Mouse (Mus musculus): ENCODE results near the gene Lrguk. TPM values are rescaled to one million over a fixed set of nuclear protein-coding genes. Genes with fewer than 3 reads are reported as not detected.
A peak's percentile ranks its signal among the peaks of the same experiment; 100 is the strongest.

The Lrguk gene
- polyA plus RNA-seq, 1 experiment, result 0.31 TPM

- Histone ChIP-seq H3K4me1 (replicated peaks; ENCODE audit: control insufficient read depth, insufficient read depth, low read length) (peaks cover 4% of the 10 kb centered on the region), H3K4me3 (ENCODE audit: control insufficient read depth, insufficient read depth, low read length) (no peak overlapping the region), H3K27me3 (ENCODE audit: control insufficient read depth, insufficient read depth, low read length) (no peaks in the 10 kb centered on the region), H3K27ac (ENCODE audit: control insufficient read depth, insufficient read depth, low read length) (no peak overlapping the region), H3K36me3 (ENCODE audit: control insufficient read depth, insufficient read depth, low read length) (no peaks in the 10 kb centered on the region)
- DNase-seq, result no peak
- 98% methylated on average over 4 of the region's 4 CpGs for WGBS
- TF ChIP-seq CTCF (IDR thresholded peaks at IDR 0.05; ENCODE audit: borderline replicate concordance, control insufficient read depth, extremely low read depth, insufficient read depth, low read length, poor library complexity), result no peak
- TF ChIP-seq POLR2A (IDR thresholded peaks at IDR 0.05; ENCODE audit: control insufficient read depth, extremely low read depth, insufficient read depth, low read length, poor library complexity), result no peak
Measured at GRCm38 (mm10) chr6:34096905-34097304, 67.7 kb downstream of the Lrguk start.

- TF ChIP-seq POLR2A (IDR thresholded peaks at IDR 0.05; ENCODE audit: control insufficient read depth, extremely low read depth, insufficient read depth, low read length, poor library complexity) (no peak), CTCF (IDR thresholded peaks at IDR 0.05; ENCODE audit: borderline replicate concordance, control insufficient read depth, extremely low read depth, insufficient read depth, low read length, poor library complexity) (no peak)
- Histone ChIP-seq H3K36me3 (ENCODE audit: control insufficient read depth, insufficient read depth, low read length) (no peaks in the 10 kb centered on the region), H3K27me3 (ENCODE audit: control insufficient read depth, insufficient read depth, low read length) (no peaks in the 10 kb centered on the region), H3K4me3 (ENCODE audit: control insufficient read depth, insufficient read depth, low read length) (no peak overlapping the region), H3K27ac (ENCODE audit: control insufficient read depth, insufficient read depth, low read length) (no peak overlapping the region), H3K4me1 (replicated peaks; ENCODE audit: control insufficient read depth, insufficient read depth, low read length) (peaks cover 4% of the 10 kb centered on the region)
- DNase-seq, result no peak
- WGBS, result 73% methylated on average over 6 of the region's 6 CpGs
Measured at GRCm38 (mm10) chr6:34099725-34100124, 70.5 kb downstream of the Lrguk start.

GRCm38 (mm10) chr6:34101531-34102396 is 72.5 kb downstream of the Lrguk start:
- peak; percentile 34 for DNase-seq
- 86% methylated on average over 15 of the region's 15 CpGs for WGBS
- TF ChIP-seq CTCF (IDR thresholded peaks at IDR 0.05; ENCODE audit: borderline replicate concordance, control insufficient read depth, extremely low read depth, insufficient read depth, low read length, poor library complexity) (no peak), POLR2A (IDR thresholded peaks at IDR 0.05; ENCODE audit: control insufficient read depth, extremely low read depth, insufficient read depth, low read length, poor library complexity) (no peak)
- no peak overlapping the region for H3K27ac ChIP-seq (ENCODE audit: control insufficient read depth, insufficient read depth, low read length)
- no peaks in the 10 kb centered on the region for H3K36me3 ChIP-seq (ENCODE audit: control insufficient read depth, insufficient read depth, low read length)
- H3K4me1 ChIP-seq (replicated peaks; ENCODE audit: control insufficient read depth, insufficient read depth, low read length), result peaks cover 4% of the 10 kb centered on the region; the same call in 1 of the 2 replicates
- no peak overlapping the region for H3K4me3 ChIP-seq (ENCODE audit: control insufficient read depth, insufficient read depth, low read length)
- H3K27me3 ChIP-seq (ENCODE audit: control insufficient read depth, insufficient read depth, low read length), result no peaks in the 10 kb centered on the region

- WGBS, result 91% methylated on average over 17 of the region's 17 CpGs
Measured at GRCm38 (mm10) chr6:34103251-34103920, 74.1 kb downstream of the Lrguk start.

GRCm38 (mm10) chr6:34110571-34110970 is 81.3 kb downstream of the Lrguk start:
- TF ChIP-seq POLR2A (IDR thresholded peaks at IDR 0.05; ENCODE audit: control insufficient read depth, extremely low read depth, insufficient read depth, low read length, poor library complexity) (no peak), CTCF (IDR thresholded peaks at IDR 0.05; ENCODE audit: borderline replicate concordance, control insufficient read depth, extremely low read depth, insufficient read depth, low read length, poor library complexity) (no peak)
- Histone ChIP-seq H3K27me3 (ENCODE audit: control insufficient read depth, insufficient read depth, low read length) (no peaks in the 10 kb centered on the region), H3K27ac (ENCODE audit: control insufficient read depth, insufficient read depth, low read length) (no peak overlapping the region), H3K4me1 (replicated peaks; ENCODE audit: control insufficient read depth, insufficient read depth, low read length) (no peaks in the 10 kb centered on the region), H3K36me3 (ENCODE audit: control insufficient read depth, insufficient read depth, low read length) (no peaks in the 10 kb centered on the region), H3K4me3 (ENCODE audit: control insufficient read depth, insufficient read depth, low read length) (no peak overlapping the region)
- 97% methylated on average over 10 of the region's 10 CpGs for WGBS
- no peak for DNase-seq

More at GRCm38 (mm10) chr6:34103251-34103920, 74.1 kb downstream of the Lrguk start:
- Histone ChIP-seq H3K4me1 (replicated peaks; ENCODE audit: control insufficient read depth, insufficient read depth, low read length) (peaks cover 4% of the 10 kb centered on the region; the same call in 1 of the 2 replicates), H3K27ac (ENCODE audit: control insufficient read depth, insufficient read depth, low read length) (no peak overlapping the region), H3K36me3 (ENCODE audit: control insufficient read depth, insufficient read depth, low read length) (no peaks in the 10 kb centered on the region), H3K27me3 (ENCODE audit: control insufficient read depth, insufficient read depth, low read length) (no peaks in the 10 kb centered on the region), H3K4me3 (ENCODE audit: control insufficient read depth, insufficient read depth, low read length) (no peak overlapping the region)
- DNase-seq, result no peak
- no peak for TF ChIP-seq CTCF (IDR thresholded peaks at IDR 0.05; ENCODE audit: borderline replicate concordance, control insufficient read depth, extremely low read depth, insufficient read depth, low read length, poor library complexity)

GRCm38 (mm10) chr6:34111406-34111805 is 82.2 kb downstream of the Lrguk start:
- H3K4me3 ChIP-seq (ENCODE audit: control insufficient read depth, insufficient read depth, low read length), result no peak overlapping the region
- no peaks in the 10 kb centered on the region for H3K36me3 ChIP-seq (ENCODE audit: control insufficient read depth, insufficient read depth, low read length)
- H3K27me3 ChIP-seq (ENCODE audit: control insufficient read depth, insufficient read depth, low read length), result no peaks in the 10 kb centered on the region
- 91% methylated on average over 6 of the region's 6 CpGs for WGBS
- H3K4me1 ChIP-seq (replicated peaks; ENCODE audit: control insufficient read depth, insufficient read depth, low read length), result no peaks in the 10 kb centered on the region
- TF ChIP-seq POLR2A (IDR thresholded peaks at IDR 0.05; ENCODE audit: control insufficient read depth, extremely low read depth, insufficient read depth, low read length, poor library complexity), result no peak
- no peak for TF ChIP-seq CTCF (IDR thresholded peaks at IDR 0.05; ENCODE audit: borderline replicate concordance, control insufficient read depth, extremely low read depth, insufficient read depth, low read length, poor library complexity)
- no peak overlapping the region for H3K27ac ChIP-seq (ENCODE audit: control insufficient read depth, insufficient read depth, low read length)
- DNase-seq, result no peak
